Mouse (Mus musculus): ENCODE results near the gene Manba.

- TF ChIP-seq MAX (IDR thresholded peaks at IDR 0.05; ENCODE audit: low read depth) (no peak), POLR2AphosphoS2 (IDR thresholded peaks at IDR 0.05; ENCODE audit: insufficient read length, low read depth) (no peak), POLR2A (IDR thresholded peaks at IDR 0.05; ENCODE audit: insufficient read length, low read depth) (no peak), MYOG (IDR thresholded peaks at IDR 0.05; ENCODE audit: control insufficient read depth in 1 of 3, insufficient read depth in 1 of 3, insufficient read length in 2 of 3, low read depth in 2 of 3) (no peak), USF1 (IDR thresholded peaks at IDR 0.05; ENCODE audit: low read depth) (no peak), CEBPB (IDR thresholded peaks at IDR 0.05; ENCODE audit: insufficient read depth, poor library complexity, severe bottlenecking) (no peak), REST (IDR thresholded peaks at IDR 0.05; ENCODE audit: insufficient read depth, insufficient read length) (no peak), E2F4 (IDR thresholded peaks at IDR 0.05; ENCODE audit: insufficient read depth) (no peak), TCF12 (IDR thresholded peaks at IDR 0.05; ENCODE audit: insufficient read depth, poor library complexity, severe bottlenecking) (no peak), SRF (IDR thresholded peaks at IDR 0.05; ENCODE audit: control insufficient read depth, insufficient read length, low read depth) (no peak)
These were observed 17.7 kb downstream of the Manba start for GRCm38 (mm10) chr3:135503160-135503559.
